Mouse (Mus musculus) liver (tissue): ENCODE results near the gene Slc7a1.

Experiments used
- DNase-seq: peaks from one replicate; pipeline ENCODE4 v3.0.0-alpha.2; 2020; ENCODE audit warnings: mixed read lengths

Slc7a1 gene

DNA sequence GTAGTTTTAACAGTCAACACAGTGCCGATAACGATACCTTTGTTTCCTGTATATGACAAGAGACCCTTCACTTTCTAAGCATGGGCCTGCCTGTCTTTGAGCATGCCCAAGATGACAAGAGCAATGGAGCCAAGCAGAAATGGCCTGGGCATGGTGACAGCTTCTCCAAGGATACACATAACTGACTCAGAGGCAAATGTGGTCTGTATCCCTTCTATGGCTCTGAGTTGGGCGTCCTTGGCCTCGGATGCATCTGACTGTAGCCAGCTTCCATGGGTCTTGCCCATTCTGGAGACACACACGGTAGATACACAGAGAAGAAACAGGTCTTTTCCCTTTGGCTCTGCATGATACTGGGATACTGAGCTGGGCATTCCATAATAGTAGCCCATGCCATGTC, 84.8 kb downstream of the Slc7a1 start:
- no peak for DNase-seq

DNA sequence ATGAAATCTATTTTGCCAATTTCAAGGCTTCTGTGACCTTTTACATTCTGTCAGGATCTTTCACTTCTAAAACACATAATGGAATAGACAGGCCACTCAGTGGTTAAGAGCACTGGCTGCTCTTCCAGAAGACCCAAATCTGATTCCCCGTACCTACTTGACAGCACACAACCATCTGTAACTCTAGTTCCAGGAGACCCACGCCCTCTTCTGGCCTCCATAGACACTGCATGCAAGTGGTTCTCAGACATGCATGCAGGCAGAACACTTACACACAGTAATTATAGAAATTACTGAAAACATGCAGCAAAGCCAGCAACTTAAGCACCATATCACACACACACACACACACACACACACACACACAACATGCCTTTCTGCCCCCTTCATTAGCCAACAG, 87.3 kb downstream of the Slc7a1 start:
- DNase-seq, result no peak

DNA sequence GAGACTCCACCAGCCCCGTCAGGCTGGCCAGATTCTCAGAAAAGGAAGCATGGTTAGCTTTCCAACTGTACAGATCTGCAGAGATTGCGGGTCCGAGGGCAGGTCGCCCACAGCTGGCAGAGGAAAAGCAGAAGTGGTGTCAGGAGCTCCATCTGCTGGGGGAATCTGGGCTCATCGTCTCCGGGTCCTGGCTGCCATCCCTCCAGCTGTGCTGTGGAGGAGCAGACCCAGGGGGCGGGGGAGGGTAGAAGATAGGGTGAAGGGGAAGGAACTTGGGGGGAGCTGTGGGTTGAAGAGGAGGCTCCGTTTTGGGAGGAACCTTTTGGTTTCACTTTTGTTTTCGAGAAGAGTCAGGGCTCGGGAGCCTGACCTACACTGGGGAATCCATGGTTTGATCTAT, 88.9 kb downstream of the Slc7a1 start:
- DNase-seq, result peak; percentile 37

DNA sequence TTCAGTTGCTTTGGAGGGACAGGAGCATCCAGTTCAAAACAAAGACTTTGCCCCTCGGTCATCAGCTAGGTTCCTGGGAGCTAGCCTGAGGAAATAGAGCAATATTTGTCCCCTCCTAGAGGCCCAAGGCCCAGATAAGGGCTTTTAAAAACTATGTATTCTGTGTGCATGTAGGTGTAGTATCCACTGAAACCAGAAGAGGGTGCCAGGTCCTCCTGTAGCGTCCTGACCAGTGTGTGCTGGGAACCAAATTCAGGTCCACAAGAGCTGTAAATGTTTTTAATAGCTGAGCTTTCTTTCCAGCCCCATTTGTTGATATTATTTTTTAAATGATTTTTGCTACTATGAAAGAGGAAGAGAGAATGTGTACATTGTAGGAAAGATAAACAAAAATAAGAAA, 95.6 kb downstream of the Slc7a1 start:
- no peak for DNase-seq

DNA sequence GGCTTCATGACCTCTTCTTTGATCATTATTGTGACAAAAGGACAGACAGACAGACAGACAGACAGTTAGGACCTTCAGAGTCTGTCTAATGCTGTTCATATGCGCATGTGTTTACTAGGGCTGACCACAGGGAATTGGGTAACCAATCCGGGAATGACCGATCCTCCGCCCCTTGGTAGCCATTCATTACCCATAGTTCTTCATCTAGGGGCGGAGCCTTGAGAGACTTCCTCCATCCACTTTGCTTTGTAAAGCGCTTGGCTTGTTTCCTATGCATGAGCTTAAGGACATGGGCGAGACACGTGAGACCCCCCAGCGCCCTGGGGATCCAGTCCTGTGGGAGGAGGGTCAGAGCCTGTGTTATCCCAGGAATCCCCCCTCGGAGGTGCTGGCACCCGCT, 96.7 kb downstream of the Slc7a1 start:
- no peak for DNase-seq

DNA sequence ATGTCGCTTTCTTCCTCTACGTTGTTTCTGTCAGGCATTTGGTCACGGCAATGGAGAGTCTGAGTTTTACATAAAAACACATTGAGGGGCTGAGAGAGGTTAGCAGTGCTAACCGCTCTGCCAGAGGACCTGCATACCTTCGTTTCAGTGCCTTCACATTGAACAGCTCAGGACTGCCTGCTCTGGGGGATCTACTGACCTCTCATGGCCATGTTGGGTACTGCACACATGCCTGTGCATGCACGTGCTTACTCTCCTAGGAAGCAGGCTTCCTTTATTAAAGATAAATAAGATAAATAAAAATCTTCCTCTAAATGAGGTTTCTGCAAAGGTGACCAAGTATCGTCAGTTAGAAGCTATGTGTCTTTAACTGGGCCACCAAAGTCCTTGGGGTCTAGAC, 106.4 kb downstream of the Slc7a1 start:
- DNase-seq, result peak; percentile 23

DNA sequence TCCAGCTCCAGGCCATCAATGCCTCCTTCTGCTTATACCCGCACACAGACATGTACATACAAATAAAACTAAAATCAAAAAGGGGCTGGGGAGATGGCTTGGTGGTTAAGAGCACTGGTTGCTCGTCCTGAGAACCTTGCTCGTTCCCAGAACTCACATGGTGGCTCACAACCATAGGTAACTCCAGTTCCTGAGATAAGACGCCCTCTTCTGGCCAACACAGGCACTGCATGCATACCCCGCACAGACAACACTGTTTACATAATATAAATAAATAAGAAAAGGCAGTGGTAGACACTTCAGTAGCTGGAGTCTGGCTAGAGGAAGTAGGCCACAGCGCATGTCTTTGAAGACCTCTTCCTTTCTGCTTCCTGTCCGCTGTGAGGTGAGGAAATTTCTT, 106.8 kb downstream of the Slc7a1 start:
- no peak for DNase-seq

DNA sequence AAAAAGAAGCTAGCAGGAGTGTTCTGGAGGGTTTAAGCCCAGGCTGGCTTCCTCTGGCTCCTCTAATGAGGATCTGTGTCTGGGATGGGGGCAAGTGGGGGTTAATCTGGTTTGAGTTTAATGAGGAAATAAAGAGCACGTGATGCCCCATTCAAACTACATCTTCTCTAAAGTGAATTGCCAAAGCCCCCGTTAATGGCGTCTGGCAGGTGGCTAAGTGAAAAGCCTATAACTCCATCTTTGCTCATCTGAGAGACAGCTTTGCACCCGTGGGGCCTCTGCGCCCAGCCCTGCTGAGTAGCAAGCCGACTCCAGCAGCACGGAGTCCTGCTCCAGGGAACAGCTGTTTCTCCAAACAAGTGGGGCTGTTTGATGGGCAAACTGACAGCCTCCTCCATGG, 109.8 kb downstream of the Slc7a1 start:
- DNase-seq, result no peak

DNA sequence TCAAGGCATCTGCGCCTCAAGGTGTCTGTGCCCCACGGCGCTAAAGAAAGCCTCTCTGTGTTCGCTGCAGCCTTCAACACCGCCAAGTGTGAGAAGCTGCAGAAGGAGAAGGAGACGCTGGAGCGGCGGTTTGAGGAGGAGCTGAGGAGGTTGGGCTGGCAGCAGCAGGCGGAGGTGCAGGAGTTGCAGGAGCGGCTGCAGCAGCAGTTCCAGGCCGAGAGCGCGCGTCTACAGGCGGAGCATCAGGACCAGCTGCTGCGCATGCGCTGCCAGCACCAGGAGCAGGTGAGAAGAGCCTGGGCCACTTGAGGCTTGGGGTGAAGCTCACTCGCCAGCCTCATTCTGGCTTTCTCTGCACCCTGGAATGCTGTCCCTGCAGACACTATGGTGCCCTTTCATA, 110.9 kb downstream of the Slc7a1 start:
- no peak for DNase-seq

DNA sequence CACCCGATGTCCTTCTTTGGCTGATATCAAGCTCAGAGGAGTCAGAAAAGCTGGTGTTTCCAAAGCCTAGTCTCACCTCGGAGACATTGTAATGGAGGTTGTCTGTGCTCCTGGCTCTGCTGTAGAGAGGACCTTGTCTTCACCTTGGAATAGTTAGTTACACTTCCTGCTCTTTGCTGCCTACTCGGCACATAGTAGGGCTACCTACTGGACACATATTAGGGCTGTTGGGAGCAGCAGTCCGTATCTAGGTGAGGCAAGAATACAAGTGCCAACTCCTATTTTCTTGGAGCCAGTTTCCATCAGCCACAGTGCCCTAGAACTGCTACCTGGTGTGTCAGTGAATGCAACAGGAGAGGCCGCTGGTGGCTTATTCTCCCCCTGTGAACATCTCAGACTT, 112.2 kb downstream of the Slc7a1 start:
- no peak for DNase-seq

DNA sequence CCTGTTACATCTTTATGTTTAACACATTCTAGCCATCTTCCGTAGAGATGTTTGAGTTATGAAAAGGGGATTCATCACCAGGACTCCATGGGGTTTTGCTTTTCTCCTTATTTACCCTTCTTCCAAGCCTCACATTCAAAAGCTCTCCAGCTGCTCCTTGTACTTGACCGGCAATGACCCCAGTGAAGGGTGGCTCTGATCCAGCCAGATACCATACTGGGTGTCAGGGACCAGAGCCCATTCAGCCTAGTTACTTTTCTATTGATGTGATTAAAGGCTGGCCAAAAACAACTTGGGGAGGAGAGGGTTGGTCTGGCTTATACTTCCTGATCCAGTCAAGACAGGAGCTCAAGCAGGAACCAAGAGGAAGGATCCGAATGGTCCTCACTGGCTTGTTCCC, 116.1 kb downstream of the Slc7a1 start:
- no peak for DNase-seq

DNA sequence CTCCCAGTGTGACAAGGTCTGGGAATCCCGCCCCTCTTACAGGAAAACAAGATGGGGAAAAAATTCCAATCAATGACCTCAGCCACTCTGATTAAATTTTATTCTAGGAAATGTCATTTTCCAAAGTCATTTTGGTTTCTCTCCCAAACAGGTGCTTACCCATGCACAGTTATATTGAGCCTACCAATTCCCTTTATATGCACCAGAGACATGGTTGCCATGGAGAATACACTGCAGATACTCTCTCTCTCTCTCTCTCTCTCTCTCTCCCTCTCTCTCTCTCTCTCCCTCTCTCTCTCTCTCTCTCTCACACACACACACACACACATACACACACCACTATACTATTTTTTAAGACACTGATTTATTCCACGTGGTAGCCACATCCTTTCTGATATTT, 116.5 kb downstream of the Slc7a1 start:
- no peak for DNase-seq

DNA sequence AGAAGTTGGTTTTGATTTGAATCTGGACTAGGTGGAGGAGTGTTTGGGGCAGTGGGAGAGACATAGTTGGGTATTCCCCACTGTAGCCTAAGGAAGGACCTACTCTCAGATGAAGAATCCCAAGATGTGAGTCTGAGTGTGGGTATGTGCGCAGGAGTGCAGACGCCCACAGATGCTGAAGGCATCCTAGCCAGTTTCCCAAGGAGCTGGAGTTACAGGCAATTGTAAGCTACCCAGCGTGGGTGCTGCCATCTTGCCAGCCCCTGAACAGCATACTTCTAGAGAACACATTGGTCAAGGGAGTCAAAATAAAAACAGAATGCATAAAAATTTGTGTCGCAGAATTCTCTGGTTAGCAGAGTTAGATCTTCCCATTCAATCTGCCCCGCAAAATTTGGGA, 117.1 kb downstream of the Slc7a1 start:
- no peak for DNase-seq

DNA sequence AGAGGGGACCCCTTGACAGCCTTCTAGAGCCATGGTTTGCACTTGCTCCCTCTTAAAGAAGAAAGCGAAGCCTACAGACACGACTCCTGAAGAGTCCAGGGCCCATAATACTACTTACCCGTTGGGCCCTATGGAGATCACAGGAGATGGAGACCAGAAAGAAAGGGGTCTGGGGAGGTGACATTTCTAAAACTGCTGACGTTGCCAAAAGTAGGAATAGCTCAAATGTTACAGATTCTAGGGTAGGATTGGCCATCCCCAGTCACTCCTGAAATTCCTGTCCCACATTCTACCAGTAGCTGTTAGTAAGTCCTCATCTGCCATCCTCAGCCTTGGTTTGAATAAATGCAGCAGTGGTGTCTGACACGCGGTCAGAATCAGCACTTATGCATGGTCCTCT, 117.6 kb downstream of the Slc7a1 start:
- DNase-seq, result no peak

DNA sequence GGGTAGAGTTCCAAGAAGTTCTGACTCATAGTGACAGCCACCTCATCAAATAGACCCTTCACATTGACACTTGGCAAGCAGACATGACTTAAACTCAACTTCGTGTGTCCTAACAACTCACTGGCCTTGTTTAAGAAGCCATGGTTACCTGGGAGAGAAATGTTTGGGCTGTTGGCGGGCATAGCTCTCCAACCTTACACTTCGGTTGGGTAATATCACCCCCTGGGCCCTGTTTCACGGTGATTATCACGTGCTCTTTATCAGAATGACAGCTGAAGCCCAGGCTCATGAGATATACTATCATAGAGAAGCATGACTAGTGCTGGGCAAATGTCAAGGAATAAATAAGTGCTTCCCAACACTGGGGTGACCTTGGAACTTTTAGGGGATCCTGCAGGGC, 119.4 kb downstream of the Slc7a1 start:
- DNase-seq, result no peak

DNA sequence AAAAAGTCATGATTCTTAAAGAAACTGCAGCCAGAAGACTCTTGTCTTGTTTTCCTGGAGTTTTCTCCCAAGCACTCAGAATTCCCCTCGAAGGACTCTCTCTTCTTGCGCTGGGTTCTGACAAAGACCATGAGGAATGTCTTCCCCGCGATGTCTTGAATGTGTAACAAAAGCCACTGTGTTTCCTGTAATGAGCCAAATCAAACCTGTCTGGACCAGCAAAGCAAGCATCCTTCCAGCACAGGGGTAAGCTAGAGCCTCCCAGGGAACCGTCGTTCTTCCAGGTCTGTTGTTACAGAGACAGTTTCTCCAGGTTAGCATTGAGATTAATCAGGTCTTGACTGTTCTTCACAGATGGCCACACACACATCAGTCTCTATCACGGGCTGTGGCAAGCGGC, 121.5 kb downstream of the Slc7a1 start:
- no peak for DNase-seq
